Mouse (Mus musculus) thymus, adult 2 months (tissue): ENCODE measurements at regions not wholly inside any gene's neighbourhood (a gene's known extent, or its start where the extent isn't known, plus 50 kb on each side); places are given as distances from the start of the nearest gene placed in this dataset.

Source experiments
- CTCF ChIP-seq: fragments of 200-500 bp; IDR thresholded peaks from 2 replicates; pipeline ENCODE4 v1.5.1; 2012; ENCODE audit warnings: mild to moderate bottlenecking, control low read depth, low read length, moderate library complexity, borderline replicate concordance; ENCODE audit not compliant: control insufficient read depth, poor library complexity, insufficient read depth; ENCODE audit errors: extremely low read depth
- POLR2A ChIP-seq: fragments of 200-500 bp; IDR thresholded peaks from 2 replicates; pipeline ENCODE4 v1.6.1; 2012; ENCODE audit warnings: mild to moderate bottlenecking, low read length, control low read depth, moderate library complexity; ENCODE audit not compliant: control insufficient read depth, poor library complexity, insufficient read depth; ENCODE audit errors: extremely low read depth

GRCm38 (mm10) chr6:127239529-127240471, 87.8 kb upstream of the Ccnd2 start:
- TF ChIP-seq CTCF: no peak
- no peak for TF ChIP-seq POLR2A
